Mouse (Mus musculus) heart, adult 2 months (tissue): ENCODE measurements at regions not wholly inside any gene's neighbourhood (a gene's known extent, or its start where the extent isn't known, plus 50 kb on each side); places are given as distances from the start of the nearest gene placed in this dataset.

Experiments
- DNase-seq, 2 experiments: peaks; one replicate each; pipeline ENCODE4 v3.0.0; 2021
- H3K27ac ChIP-seq: fragments of 200-600 bp; 2 replicates; pipeline ENCODE4 v1.8.1; 2022
- H3K27me3 ChIP-seq: fragments of 200-500 bp; 2 replicates; pipeline ENCODE4 v1.6.1; 2012; ENCODE audit warnings: mild to moderate bottlenecking, low read length, inconsistent platforms, mixed read lengths; ENCODE audit not compliant: control insufficient read depth, insufficient read depth
- H3K36me3 ChIP-seq: fragments of 200-500 bp; 2 replicates; pipeline ENCODE4 v1.6.1; 2012; ENCODE audit warnings: low read length, inconsistent platforms; ENCODE audit not compliant: control insufficient read depth, insufficient read depth
- H3K4me1 ChIP-seq: fragments of 200-500 bp; 2 replicates; pipeline ENCODE4 v1.6.1; 2011; ENCODE audit warnings: low read length; ENCODE audit not compliant: control insufficient read depth, insufficient read depth
- H3K4me3 ChIP-seq: fragments of 200-600 bp; 2 replicates; pipeline ENCODE4 v1.8.1; 2022
- H3K79me2 ChIP-seq: fragments of 200-500 bp; replicated peaks from 2 replicates; pipeline ENCODE4 v1.6.1; 2012; ENCODE audit warnings: mild to moderate bottlenecking, inconsistent platforms, low read length, moderate library complexity, mixed read lengths; ENCODE audit not compliant: control insufficient read depth, insufficient read depth
- H3K9ac ChIP-seq: fragments of 200-500 bp; 2 replicates; pipeline ENCODE4 v1.6.1; 2012; ENCODE audit warnings: low read depth, mild to moderate bottlenecking, control low read depth, inconsistent platforms, low read length, mixed read lengths
- CTCF ChIP-seq: fragments of 200-600 bp; IDR thresholded peaks from 2 replicates; pipeline ENCODE4 v1.8.1; 2022; ENCODE audit warnings: antibody characterized with exemption, mild to moderate bottlenecking, moderate library complexity
- EP300 ChIP-seq: fragments of 200-500 bp; IDR thresholded peaks from 2 replicates; pipeline ENCODE4 v1.6.1; 2011; ENCODE audit warnings: low read depth, low read length, control low read depth; ENCODE audit not compliant: insufficient read depth
- POLR2A ChIP-seq: fragments of 200-500 bp; IDR thresholded peaks from 2 replicates; pipeline ENCODE4 v1.6.1; 2011; ENCODE audit warnings: mild to moderate bottlenecking, low read depth, low read length, control low read depth; ENCODE audit not compliant: insufficient read depth
- WGBS: fragments of 180-500 bp; shearing (Covaris S2); methylation state at CpG from one replicate; pipeline ENCODE4 v1.1.7; 2018; 5-methylcytosine and 5-hydroxymethylcytosine counted together
- intact Hi-C: fragments of 180-260 bp; cut with DNase I; formaldehyde crosslinking; loops from one replicate; pipeline ENCODE4 v1.15.1; 2025

GRCm38 (mm10) chr13:73159454-73159853 lies 100.8 kb upstream of the Irx4 start:
- 56% methylated on average over 7 of the region's 7 CpGs for WGBS
- Histone ChIP-seq H3K4me3 (no peak overlapping the region), H3K27me3 (no peaks in the 10 kb centered on the region), H3K9ac (no peak overlapping the region), H3K4me1 (no peaks in the 10 kb centered on the region), H3K27ac (no peak overlapping the region), H3K36me3 (no peaks in the 10 kb centered on the region), H3K79me2 (no peaks in the 10 kb centered on the region)
- no peak for TF ChIP-seq EP300
- TF ChIP-seq POLR2A = no peak
- no peak for TF ChIP-seq CTCF
- intact Hi-C loops = loop anchor here (2.0 kb wide), 1 partner anchor 245 kb away; no protein-coding TSS in a partner anchor
- DNase-seq = no peak

- Histone ChIP-seq H3K4me3 (no peak overlapping the region), H3K9ac (no peak overlapping the region), H3K4me1 (no peaks in the 10 kb centered on the region), H3K79me2 (no peaks in the 10 kb centered on the region), H3K36me3 (no peaks in the 10 kb centered on the region), H3K27ac (no peak overlapping the region), H3K27me3 (no peaks in the 10 kb centered on the region)
- 25% methylated on average over 9 of the region's 9 CpGs for WGBS
- TF ChIP-seq CTCF = no peak
- TF ChIP-seq POLR2A = no peak
- TF ChIP-seq EP300 = no peak
- intact Hi-C loops = loop anchor here (1.0 to 2.0 kb wide), 3 partner anchors 151 to 245 kb away; no protein-coding TSS in a partner anchor
- no peak for DNase-seq
These were observed 100.4 kb upstream of the Irx4 start for GRCm38 (mm10) chr13:73159865-73160264.

- no peaks in the 10 kb centered on the region for H3K27me3 ChIP-seq
- TF ChIP-seq CTCF = peak; percentile 92
- no peak for TF ChIP-seq EP300
- no peak overlapping the region for H3K4me3 ChIP-seq
- 3% methylated on average over 22 of the region's 22 CpGs for WGBS
- no peaks in the 10 kb centered on the region for H3K79me2 ChIP-seq
- no peak overlapping the region for H3K27ac ChIP-seq
- intact Hi-C loops = loop anchor here (1.0 to 2.0 kb wide), 2 partner anchors 151 to 192 kb away; no protein-coding TSS in a partner anchor
- peak; percentile 80 to 81 for DNase-seq
- H3K4me1 ChIP-seq = no peaks in the 10 kb centered on the region
- no peaks in the 10 kb centered on the region for H3K36me3 ChIP-seq
- H3K9ac ChIP-seq = no peak overlapping the region
These were observed 100.0 kb upstream of the Irx4 start for GRCm38 (mm10) chr13:73160289-73160688.

- no peak overlapping the region for H3K4me3 ChIP-seq
- intact Hi-C loops = loop anchor here (5.0 kb wide), 1 partner anchor 92 kb away; the partner anchor contains the start of gene Irx4
- DNase-seq = peak in 1 of 2 experiments; percentile 47
- H3K9ac ChIP-seq = no peak overlapping the region
- H3K79me2 ChIP-seq = no peaks in the 10 kb centered on the region
- 49% methylated on average over 3 of the region's 3 CpGs for WGBS
- no peaks in the 10 kb centered on the region for H3K27me3 ChIP-seq
- peak overlapping the region; percentile 65 for H3K27ac ChIP-seq
- no peaks in the 10 kb centered on the region for H3K36me3 ChIP-seq
- H3K4me1 ChIP-seq = no peaks in the 10 kb centered on the region; the same call in 1 of the 2 replicates
- TF ChIP-seq CTCF = peak; percentile 21; the same call in 1 of the 2 replicates
- TF ChIP-seq POLR2A = no peak
These were observed 90.0 kb upstream of the Irx4 start for GRCm38 (mm10) chr13:73170301-73170700.

GRCm38 (mm10) chr13:73207931-73208448 lies 52.3 kb upstream of the Irx4 start:
- WGBS = 90% methylated on average over 3 of the region's 3 CpGs
- no peaks in the 10 kb centered on the region for H3K27me3 ChIP-seq
- H3K4me1 ChIP-seq = no peaks in the 10 kb centered on the region
- H3K79me2 ChIP-seq = no peaks in the 10 kb centered on the region
- TF ChIP-seq POLR2A (no peak), EP300 (no peak), CTCF (no peak)
- H3K27ac ChIP-seq = no peak overlapping the region
- H3K36me3 ChIP-seq = no peaks in the 10 kb centered on the region
- H3K9ac ChIP-seq = no peak overlapping the region
- no peak for DNase-seq
- no peak overlapping the region for H3K4me3 ChIP-seq
- intact Hi-C loops = no loop called here
